Mouse (Mus musculus) hindbrain, postnatal 0 days (tissue): ENCODE measurements around the gene Fnbp1. TPM values are rescaled to one million over a fixed set of nuclear protein-coding genes. Genes with fewer than 3 reads are reported as not detected.

Experiments used
- ATAC-seq: fragments of 200-750 bp; cut with Nextera tagmentation; 2 replicates; pipeline ENCODE4 v1.8.0; 2017; ENCODE audit warnings: mild to moderate bottlenecking, moderate TSS enrichment, moderate library complexity
- DNase-seq: peaks from one replicate; pipeline ENCODE4 v3.0.0-alpha.2; 2015; ENCODE audit warnings: low spot score
- H3K27ac ChIP-seq: fragments of 300-500 bp; sonication (generic); 2 replicates; pipeline ENCODE4 v1.5.1; 2014; ENCODE audit warnings: mild to moderate bottlenecking
- H3K27me3 ChIP-seq: fragments of 300-500 bp; sonication (generic); 2 replicates; pipeline ENCODE4 v1.6.1; 2014; ENCODE audit warnings: low read length, mixed read lengths; ENCODE audit not compliant: insufficient read depth
- H3K36me3 ChIP-seq: fragments of 300-500 bp; sonication (generic); 2 replicates; pipeline ENCODE4 v1.6.1; 2014; ENCODE audit warnings: low read length, mixed read lengths; ENCODE audit not compliant: insufficient read depth
- H3K4me1 ChIP-seq: fragments of 300-500 bp; sonication (generic); 2 replicates; pipeline ENCODE4 v1.6.1; 2014; ENCODE audit warnings: antibody characterized with exemption, low read length, mixed read lengths; ENCODE audit not compliant: insufficient read depth
- H3K4me2 ChIP-seq: fragments of 300-500 bp; sonication (generic); 2 replicates; pipeline ENCODE4 v1.6.1; 2014; ENCODE audit warnings: low read depth, mild to moderate bottlenecking, low read length, moderate library complexity, mixed read lengths
- H3K4me3 ChIP-seq: fragments of 300-500 bp; sonication (generic); 2 replicates; pipeline ENCODE4 v1.5.1; 2014; ENCODE audit warnings: low read length
- H3K9ac ChIP-seq: fragments of 300-500 bp; sonication (generic); replicated peaks from 2 replicates; pipeline ENCODE4 v1.6.1; 2014; ENCODE audit warnings: mild to moderate bottlenecking, low read length, moderate library complexity, mixed read lengths
- H3K9me3 ChIP-seq: fragments of 300-500 bp; sonication (generic); 2 replicates; pipeline ENCODE4 v1.6.1; 2016; ENCODE audit warnings: low read length, mixed read lengths
- CTCF ChIP-seq: IDR thresholded peaks from 2 replicates; pipeline ENCODE4 v1.5.1; 2016; ENCODE audit warnings: antibody characterized with exemption, control low read depth, low read depth
- WGBS: fragments of 180-500 bp; shearing (Covaris S2); extraction: QIAGEN DNeasy Blood & Tissue Kit; methylation state at CpG from one replicate; pipeline ENCODE4 v1.1.7; 2014; 5-methylcytosine and 5-hydroxymethylcytosine counted together
- polyA plus RNA-seq: library from polyadenylated mRNA; unstranded; fragments of >200 nt; fragmentation: Nextera tagmentation; extraction: Ambion mirVana; gene quantifications from 2 replicates; pipeline ENCODE4 v1.2.1, GENCODE M21; 2015
- total RNA-seq: library from RNA; depleted of rRNA; stranded (reverse); fragments of >200 nt; gene quantifications from 2 replicates; pipeline ENCODE4 v1.2.3, GENCODE M21; 2014

Fnbp1 gene
- total and polyA plus RNA-seq, 2 experiments from 2014 or later: 24.1 to 32.1 TPM

DNA sequence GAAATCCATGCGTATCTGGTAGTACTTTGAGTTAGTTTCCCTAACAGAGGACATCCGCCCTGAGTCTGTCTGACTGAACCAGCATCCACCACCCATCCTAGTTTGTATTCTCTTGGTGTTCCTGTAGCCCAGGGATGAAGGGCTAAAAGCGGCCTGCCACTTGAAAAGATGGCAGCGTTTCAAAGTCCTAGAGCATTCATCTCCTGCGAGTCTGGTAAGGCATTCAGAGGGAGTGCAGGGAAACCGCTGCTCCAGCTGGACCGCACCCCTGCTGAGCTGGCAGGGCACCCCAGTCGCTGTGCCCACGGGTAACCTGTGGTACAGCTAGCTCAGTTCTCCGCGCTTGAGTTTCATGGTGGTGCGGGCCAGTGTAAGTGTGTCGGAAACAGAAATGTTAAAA is 22.0 kb downstream of the Fnbp1 start:
- Histone ChIP-seq H3K9ac (no peak overlapping the region), H3K36me3 (no peaks in the 10 kb centered on the region), H3K4me3 (no peak overlapping the region), H3K9me3 (no peaks in the 10 kb centered on the region), H3K4me1 (no peaks in the 10 kb centered on the region), H3K4me2 (no peak overlapping the region), H3K27ac (peak overlapping the region; percentile 62), H3K27me3 (no peaks in the 10 kb centered on the region)
- DNase-seq (peak; percentile 84), ATAC-seq (peak; percentile 89)
- 32% methylated on average over 13 of the region's 13 CpGs for WGBS
- TF ChIP-seq CTCF: no peak

GRCm38 (mm10) chr2:31118639-31119380 is 23.0 kb downstream of the Fnbp1 start:
- 69% methylated on average over 10 of the region's 10 CpGs for WGBS
- peak; percentile 50; the same call in 1 of the 2 replicates for ATAC-seq
- DNase-seq: peak; percentile 45

DNA sequence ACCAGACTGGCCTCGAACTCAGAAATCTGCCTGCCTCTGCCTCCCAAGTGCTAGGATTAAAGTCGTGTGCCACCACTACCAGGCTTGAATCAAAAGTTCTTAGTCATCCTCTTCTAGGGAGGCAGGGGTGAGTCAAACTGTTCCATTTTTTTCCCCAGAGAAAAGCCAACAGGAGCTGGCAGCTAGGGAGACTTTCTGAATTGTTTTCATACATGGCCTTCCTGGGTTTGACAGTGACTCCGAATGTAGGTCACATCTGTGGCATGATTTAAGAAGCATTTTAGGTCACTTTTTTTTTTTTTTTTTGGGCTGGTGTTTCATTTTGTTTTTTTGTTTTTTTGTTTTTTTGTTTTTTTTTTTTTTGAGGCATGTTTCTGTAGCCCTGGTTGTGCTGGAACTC is 23.6 kb downstream of the Fnbp1 start:
- Histone ChIP-seq H3K36me3 (no peaks in the 10 kb centered on the region), H3K4me2 (no peak overlapping the region), H3K4me3 (no peak overlapping the region), H3K27me3 (no peaks in the 10 kb centered on the region), H3K27ac (no peak overlapping the region), H3K9ac (no peak overlapping the region), H3K4me1 (no peaks in the 10 kb centered on the region), H3K9me3 (no peaks in the 10 kb centered on the region)
- no peak for TF ChIP-seq CTCF
- no peak for DNase-seq
- ATAC-seq: no peak
- WGBS: 87% methylated on average over 3 of the region's 3 CpGs

More at GRCm38 (mm10) chr2:31118639-31119380, 23.0 kb downstream of the Fnbp1 start:
- H3K4me1 ChIP-seq: no peaks in the 10 kb centered on the region
- no peak overlapping the region for H3K9ac ChIP-seq
- no peak overlapping the region for H3K4me3 ChIP-seq
- no peaks in the 10 kb centered on the region for H3K36me3 ChIP-seq
- H3K4me2 ChIP-seq: no peak overlapping the region
- peak overlapping the region; percentile 62; the same call in 1 of the 2 replicates for H3K27ac ChIP-seq
- TF ChIP-seq CTCF: no peak
- H3K27me3 ChIP-seq: no peaks in the 10 kb centered on the region
- no peaks in the 10 kb centered on the region for H3K9me3 ChIP-seq

DNA sequence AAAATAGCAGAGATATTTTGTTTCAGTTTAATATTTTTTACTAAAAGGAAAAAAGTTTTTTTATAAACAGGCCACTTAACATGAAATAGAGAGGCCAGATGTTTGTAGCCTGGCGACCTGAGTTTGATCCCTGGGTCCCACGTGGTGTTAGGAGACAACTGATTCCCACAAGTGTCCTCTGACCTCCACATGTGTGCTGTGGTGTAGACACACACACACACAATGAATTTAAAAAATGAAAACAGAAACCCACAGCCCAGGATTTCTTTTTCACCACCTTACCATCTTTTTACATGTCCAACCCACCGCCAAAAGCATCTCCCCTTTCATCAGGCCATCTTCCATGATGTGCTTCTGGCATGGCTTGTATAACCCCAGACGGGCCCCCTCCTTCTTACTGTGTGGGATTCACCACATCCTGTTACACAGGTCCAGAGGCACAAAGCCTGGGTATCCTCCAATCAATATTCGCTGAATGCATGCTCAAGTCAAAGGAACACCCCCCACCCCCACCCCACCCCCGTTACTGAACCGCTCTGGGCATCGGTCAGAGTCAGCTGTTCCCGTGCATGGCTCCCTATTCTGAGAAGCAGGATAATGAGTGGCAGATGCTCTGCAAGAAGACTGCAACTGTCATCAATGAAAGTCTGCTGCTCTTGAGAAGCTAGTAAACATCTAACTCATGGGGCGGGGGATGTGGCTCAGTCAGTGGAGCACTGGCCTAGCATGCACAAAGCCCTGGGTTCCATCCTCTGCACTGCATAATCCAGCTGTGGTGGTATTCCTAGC is 25.7 kb downstream of the Fnbp1 start:
- no peaks in the 10 kb centered on the region for H3K36me3 ChIP-seq
- H3K9ac ChIP-seq: no peak overlapping the region
- H3K4me1 ChIP-seq: no peaks in the 10 kb centered on the region
- H3K4me3 ChIP-seq: no peak overlapping the region
- DNase-seq: no peak
- WGBS: 61% methylated on average over 10 of the region's 10 CpGs
- TF ChIP-seq CTCF: no peak
- H3K27ac ChIP-seq: peak overlapping the region; percentile 1; the same call in 1 of the 2 replicates
- peak; percentile 19; the same call in 1 of the 2 replicates for ATAC-seq
- H3K4me2 ChIP-seq: no peak overlapping the region
- no peaks in the 10 kb centered on the region for H3K9me3 ChIP-seq
- H3K27me3 ChIP-seq: no peaks in the 10 kb centered on the region

DNA sequence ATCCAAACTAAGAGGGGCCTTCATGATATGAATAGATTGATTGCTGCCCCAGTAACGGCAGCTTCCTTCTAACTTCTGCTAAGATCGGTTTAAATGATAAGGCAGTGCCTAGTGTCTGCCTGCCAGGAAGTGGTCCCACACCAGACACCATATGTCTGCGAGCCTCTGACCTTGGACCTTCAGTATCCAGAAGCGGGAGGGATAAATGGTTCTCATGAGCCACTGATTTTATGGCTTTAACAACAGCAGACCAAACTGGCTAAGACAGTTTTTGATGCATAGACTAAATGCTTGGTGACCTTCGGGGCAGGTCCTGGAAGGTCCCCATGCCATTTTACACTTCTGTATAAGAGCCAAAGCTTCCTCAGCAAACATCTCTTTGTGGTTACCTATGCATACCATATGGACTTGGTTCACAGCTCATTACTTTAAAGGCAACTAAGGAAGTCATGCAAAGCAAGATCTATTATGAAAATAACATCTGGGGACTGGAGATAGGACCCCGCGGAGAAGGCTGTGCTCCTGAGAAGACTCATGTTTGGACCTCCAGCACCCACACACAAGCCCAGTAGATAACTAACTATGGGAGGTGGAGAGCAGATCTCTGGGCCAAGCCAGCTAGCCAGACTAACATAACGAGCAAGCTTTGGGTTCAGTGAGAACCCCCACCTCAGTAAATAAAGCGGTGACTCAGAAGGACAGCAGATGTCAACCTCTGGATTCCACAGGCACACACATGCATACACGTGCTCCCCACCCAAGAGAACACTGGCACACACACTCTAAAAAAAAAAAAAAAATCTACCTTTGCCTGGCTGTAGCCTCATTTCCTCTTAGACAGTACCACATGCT is 26.5 kb downstream of the Fnbp1 start:
- Histone ChIP-seq H3K4me2 (no peak overlapping the region), H3K9ac (no peak overlapping the region), H3K4me3 (no peak overlapping the region), H3K27me3 (no peaks in the 10 kb centered on the region), H3K36me3 (no peaks in the 10 kb centered on the region), H3K27ac (no peak overlapping the region), H3K4me1 (no peaks in the 10 kb centered on the region), H3K9me3 (no peaks in the 10 kb centered on the region)
- TF ChIP-seq CTCF: no peak
- 74% methylated on average over 10 of the region's 10 CpGs for WGBS
- ATAC-seq (no peak), DNase-seq (no peak)

DNA sequence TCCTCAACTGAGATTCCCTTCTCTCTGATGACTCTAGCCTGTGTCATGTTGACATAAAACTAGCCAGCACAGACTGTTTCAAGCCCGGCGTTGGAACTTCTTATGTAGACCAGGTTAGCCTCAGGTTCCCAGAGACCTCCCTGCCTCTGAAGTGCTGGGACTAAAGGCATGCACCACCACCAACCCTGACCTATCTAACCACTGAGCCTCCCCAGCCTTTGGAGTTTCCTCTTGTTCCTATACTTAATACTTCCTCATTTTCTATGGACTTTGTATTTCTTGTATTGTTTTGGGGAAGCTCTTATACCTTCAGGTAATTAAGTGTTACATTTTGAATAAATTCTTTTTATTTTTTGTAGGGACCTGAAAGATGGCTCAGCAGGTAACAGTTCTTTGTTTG is 27.6 kb downstream of the Fnbp1 start:
- DNase-seq: no peak
- Histone ChIP-seq H3K9me3 (no peaks in the 10 kb centered on the region), H3K4me1 (no peaks in the 10 kb centered on the region), H3K27me3 (no peaks in the 10 kb centered on the region), H3K4me3 (no peak overlapping the region), H3K36me3 (no peaks in the 10 kb centered on the region), H3K9ac (no peak overlapping the region), H3K27ac (no peak overlapping the region), H3K4me2 (no peak overlapping the region)
- no peak for TF ChIP-seq CTCF
- 100% methylated on average over 2 of the region's 2 CpGs for WGBS
- ATAC-seq: no peak
